Mouse (Mus musculus) ES-Bruce4 (cell line): ENCODE results near the gene Dgat2l6.

Experiments used
- CTCF ChIP-seq: IDR thresholded peaks from one replicate; pipeline ENCODE4 v1.8.1; 2011; ENCODE audit warnings: low read depth, low read length
- EP300 ChIP-seq: IDR thresholded peaks from 2 replicates; pipeline ENCODE4 v1.6.1; 2011; ENCODE audit warnings: low read depth, low read length; ENCODE audit not compliant: insufficient read depth
- POLR2A ChIP-seq: IDR thresholded peaks from one replicate; pipeline ENCODE4 v1.8.1; 2011; ENCODE audit warnings: low read length; ENCODE audit not compliant: insufficient read depth

DNA sequence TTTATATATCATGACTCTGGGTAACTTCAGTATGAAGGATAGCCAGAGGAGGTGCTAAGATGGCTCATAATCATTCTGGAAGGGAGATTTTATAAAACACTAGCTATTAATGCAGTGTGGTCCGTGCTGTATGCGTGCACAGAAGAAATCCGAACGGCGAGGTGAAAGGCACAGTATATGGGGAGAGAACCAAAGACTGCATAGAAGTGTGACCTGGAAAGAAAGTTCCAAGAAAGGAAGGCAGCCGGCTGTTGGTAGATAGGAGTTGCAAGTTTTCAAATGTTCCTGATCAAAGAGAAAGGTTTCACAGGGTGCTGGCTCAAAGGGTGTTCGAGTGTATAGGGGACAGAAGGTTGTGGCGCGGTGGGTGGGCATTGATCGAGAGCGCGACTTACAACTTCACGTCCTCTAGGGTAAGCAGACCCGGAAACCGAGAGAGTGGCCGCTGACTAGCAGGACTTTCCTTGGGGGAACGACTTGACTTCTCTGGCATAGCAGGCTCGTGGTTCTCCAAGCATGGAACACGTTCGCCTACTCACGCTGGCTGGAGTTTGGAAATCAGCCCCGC lies 31.1 kb upstream of the Dgat2l6 start:
- no peak for TF ChIP-seq POLR2A
- no peak for TF ChIP-seq CTCF
- TF ChIP-seq EP300: no peak
